Mouse (Mus musculus) colon, adult 2 months (tissue): ENCODE measurements around the gene Acta1. TPM values are rescaled to one million over a fixed set of nuclear protein-coding genes. Genes with fewer than 3 reads are reported as not detected.

Source experiments
- polyA plus RNA-seq: library from polyadenylated mRNA; depleted of rRNA; stranded (reverse); fragments of >200 nt; gene quantifications from 2 replicates; pipeline ENCODE4 v1.2.3, GENCODE M21; 2012; rRNA removed

The Acta1 gene
- polyA plus RNA-seq = 9.3 and 37.2 TPM in 2 replicates

DNA sequence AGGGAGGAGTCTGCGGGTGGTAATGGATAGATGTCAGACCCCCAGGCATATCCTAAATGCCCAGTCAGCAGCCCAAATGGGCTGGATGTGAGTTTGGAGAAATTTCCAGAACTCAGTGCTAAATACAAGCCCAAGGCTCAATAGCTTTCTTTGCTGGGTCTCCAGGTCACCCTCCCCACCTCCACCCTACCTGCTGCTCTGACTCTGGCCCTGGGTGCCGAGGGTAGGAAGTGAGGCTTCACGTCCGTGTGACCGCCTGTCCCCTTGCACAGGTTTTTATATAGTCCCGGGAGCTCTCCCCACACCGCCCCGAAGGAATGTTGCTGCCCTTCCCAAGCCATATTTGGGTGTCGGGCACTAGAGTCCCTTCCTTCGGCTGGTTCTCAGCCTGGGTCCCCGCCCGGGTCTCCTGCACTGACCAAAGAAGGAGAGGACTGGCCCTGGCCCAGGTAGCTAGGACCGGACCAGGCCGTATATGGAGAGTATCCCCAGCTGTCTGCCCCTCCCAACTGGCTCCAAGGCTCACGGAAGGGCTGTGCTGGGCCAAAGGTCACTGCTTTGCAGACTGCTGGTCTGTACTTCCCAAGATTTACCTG is at the start of gene Acta1:
Gene Acta1, minus strand, starts transcription at position 250 of the 596 bp plus-strand sequence.

DNA sequence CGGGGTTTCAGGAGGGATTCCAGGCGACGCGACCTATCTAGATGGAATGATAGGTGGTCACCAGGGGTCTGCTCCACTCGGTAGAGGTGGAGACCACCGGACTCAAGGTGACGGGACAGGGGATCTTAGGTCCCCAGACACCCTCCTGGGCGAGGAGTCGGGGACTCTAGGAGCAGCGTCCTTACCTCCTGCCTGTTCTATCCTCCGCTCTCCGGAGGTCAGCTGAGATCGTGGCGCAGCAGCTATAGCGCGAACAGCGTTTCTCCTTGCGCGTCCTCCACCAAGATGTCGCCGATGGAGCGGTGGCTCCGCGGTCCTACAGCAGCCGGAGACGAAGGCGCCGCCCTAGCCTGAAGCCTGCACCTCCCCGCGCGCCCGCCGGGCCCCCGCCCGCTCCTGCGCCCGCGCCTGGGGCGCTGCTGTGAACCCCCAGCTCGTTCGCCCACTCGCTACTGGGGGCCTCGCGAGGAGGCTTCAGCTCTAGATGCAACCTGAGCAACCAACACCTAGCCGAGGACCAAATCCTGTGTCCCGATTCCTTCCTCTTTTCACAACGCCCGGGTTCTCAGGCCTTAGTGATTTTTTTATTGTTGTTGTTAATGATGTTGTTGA is 34.8 kb downstream of the Acta1 start, which contains the start of gene Ccsap:
Gene Ccsap, minus strand, starts transcription at position 562 of the 612 bp plus-strand sequence.

Other genes with a start within 250 kb of the Acta1 start
- gene Rhou, start 240.8 kb downstream of the Acta1 start, polyA plus RNA-seq = 16.2 and 17.3 TPM in 2 replicates
- gene Rab4a, start 88.8 kb downstream of the Acta1 start, polyA plus RNA-seq = 32.7 and 33.4 TPM in 2 replicates
- gene Ccsap, start 34.5 kb downstream of the Acta1 start, polyA plus RNA-seq = 0.87 and 1.0 TPM in 2 replicates
- 4.9 and 6.9 TPM in 2 replicates for gene Nup133, start 54.5 kb upstream of the Acta1 start, polyA plus RNA-seq
- gene Abcb10, start 88.4 kb upstream of the Acta1 start, polyA plus RNA-seq = 14.3 and 14.4 TPM in 2 replicates
- gene Taf5l, start 126.6 kb upstream of the Acta1 start, polyA plus RNA-seq = 33.5 and 34.3 TPM in 2 replicates
- 3.4 and 3.8 TPM in 2 replicates for gene Urb2, start 126.8 kb upstream of the Acta1 start, polyA plus RNA-seq